Mouse (Mus musculus) midbrain, embryonic 11.5 days (tissue): ENCODE results near the gene Hrc. TPM values are rescaled to one million over a fixed set of nuclear protein-coding genes. Genes with fewer than 3 reads are reported as not detected.

Experiments
- ATAC-seq: fragments of 200-750 bp; cut with Nextera tagmentation; 2 replicates; pipeline ENCODE4 v1.8.0; 2017; ENCODE audit warnings: moderate TSS enrichment, moderate library complexity; ENCODE audit not compliant: low FRiP score
- DNase-seq: peaks from one replicate; pipeline ENCODE4 v3.0.0; 2015; ENCODE audit warnings: low spot score; ENCODE audit errors: missing footprints
- H3K27ac ChIP-seq: fragments of 300-500 bp; sonication (generic); 2 replicates; pipeline ENCODE4 v1.5.1; 2014; ENCODE audit warnings: low read depth, low read length
- H3K27me3 ChIP-seq: fragments of 300-500 bp; sonication (generic); 2 replicates; pipeline ENCODE4 v1.6.1; 2014; ENCODE audit warnings: mild to moderate bottlenecking, low read length, moderate library complexity, mixed read lengths; ENCODE audit not compliant: control insufficient read depth, insufficient read depth
- H3K36me3 ChIP-seq: fragments of 300-500 bp; sonication (generic); 2 replicates; pipeline ENCODE4 v1.6.1; 2014; ENCODE audit warnings: mild to moderate bottlenecking, low read length, moderate library complexity, mixed read lengths; ENCODE audit not compliant: control insufficient read depth, insufficient read depth
- H3K4me1 ChIP-seq: fragments of 300-500 bp; sonication (generic); 2 replicates; pipeline ENCODE4 v1.6.1; 2014; ENCODE audit warnings: low read length; ENCODE audit not compliant: control insufficient read depth, insufficient read depth
- H3K4me2 ChIP-seq: fragments of 300-500 bp; sonication (generic); 2 replicates; pipeline ENCODE4 v1.6.1; 2014; ENCODE audit warnings: mild to moderate bottlenecking, moderate library complexity
- H3K4me3 ChIP-seq: fragments of 300-500 bp; sonication (generic); 2 replicates; pipeline ENCODE4 v1.5.1; 2014; ENCODE audit warnings: low read depth, low read length
- H3K9ac ChIP-seq: fragments of 300-500 bp; sonication (generic); 2 replicates; pipeline ENCODE4 v1.6.1; 2014; ENCODE audit warnings: low read length
- H3K9me3 ChIP-seq: fragments of 300-500 bp; sonication (generic); 2 replicates; pipeline ENCODE4 v1.6.1; 2016; ENCODE audit warnings: low read length; ENCODE audit not compliant: control insufficient read depth
- WGBS: fragments of 180-500 bp; shearing (Covaris S2); extraction: QIAGEN DNeasy Blood & Tissue Kit; methylation state at CpG from one replicate; pipeline ENCODE4 v1.1.7; 2014; 5-methylcytosine and 5-hydroxymethylcytosine counted together
- polyA plus RNA-seq: library from polyadenylated mRNA; unstranded; fragments of >200 nt; fragmentation: Nextera tagmentation; extraction: Ambion mirVana; gene quantifications from 2 replicates; pipeline ENCODE4 v1.2.1, GENCODE M21; 2014

Gene Hrc
- polyA plus RNA-seq, 1 experiment from 2014 or later = 0.11 TPM

DNA sequence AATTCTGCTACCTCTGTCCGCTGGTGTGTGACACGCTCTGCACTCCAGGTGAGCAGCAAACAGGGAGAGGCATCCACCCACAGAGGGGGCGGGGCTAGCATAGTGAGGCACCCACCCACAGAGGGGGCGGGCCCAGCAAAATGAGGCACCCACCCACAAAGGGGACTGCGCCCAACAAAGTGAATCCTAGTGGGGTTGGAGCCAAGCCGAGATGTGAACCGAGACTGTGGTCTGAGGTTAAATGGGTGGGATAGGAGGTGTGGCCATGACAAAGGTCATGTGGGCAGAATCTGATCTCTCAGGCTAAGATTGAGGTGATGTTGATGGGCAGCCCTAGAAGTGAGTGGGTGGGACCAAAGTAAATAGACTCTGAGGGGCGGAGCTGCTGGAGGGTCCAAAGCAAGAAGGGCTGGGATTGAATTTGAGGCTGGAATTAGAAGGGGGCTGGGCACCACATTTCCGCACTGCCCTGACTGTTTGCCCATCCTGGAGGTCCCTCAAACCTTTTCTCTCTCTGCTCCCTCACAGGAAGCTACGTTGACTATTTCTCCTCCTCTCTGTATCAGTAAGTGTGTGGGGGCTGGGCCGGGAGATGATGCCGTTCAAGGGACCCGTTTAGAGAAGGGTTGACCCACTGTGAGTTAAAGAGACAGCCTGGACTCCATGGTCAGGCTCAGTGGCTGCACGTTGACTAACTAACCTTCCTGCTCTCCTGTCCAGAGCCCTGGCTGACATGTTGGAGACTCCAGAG lies 3.2 kb downstream of the Hrc start:
- peak; percentile 83 for DNase-seq
- WGBS = 3% methylated on average over 14 of the region's 14 CpGs
- Histone ChIP-seq H3K36me3 (no peaks in the 10 kb centered on the region), H3K4me2 (peak overlapping the region; percentile 85), H3K9me3 (no peaks in the 10 kb centered on the region), H3K4me3 (no peak overlapping the region), H3K27ac (no peak overlapping the region), H3K27me3 (peaks cover 4% of the 10 kb centered on the region), H3K9ac (peak overlapping the region; percentile 76), H3K4me1 (peaks cover 23% of the 10 kb centered on the region)
- ATAC-seq = no peak

DNA sequence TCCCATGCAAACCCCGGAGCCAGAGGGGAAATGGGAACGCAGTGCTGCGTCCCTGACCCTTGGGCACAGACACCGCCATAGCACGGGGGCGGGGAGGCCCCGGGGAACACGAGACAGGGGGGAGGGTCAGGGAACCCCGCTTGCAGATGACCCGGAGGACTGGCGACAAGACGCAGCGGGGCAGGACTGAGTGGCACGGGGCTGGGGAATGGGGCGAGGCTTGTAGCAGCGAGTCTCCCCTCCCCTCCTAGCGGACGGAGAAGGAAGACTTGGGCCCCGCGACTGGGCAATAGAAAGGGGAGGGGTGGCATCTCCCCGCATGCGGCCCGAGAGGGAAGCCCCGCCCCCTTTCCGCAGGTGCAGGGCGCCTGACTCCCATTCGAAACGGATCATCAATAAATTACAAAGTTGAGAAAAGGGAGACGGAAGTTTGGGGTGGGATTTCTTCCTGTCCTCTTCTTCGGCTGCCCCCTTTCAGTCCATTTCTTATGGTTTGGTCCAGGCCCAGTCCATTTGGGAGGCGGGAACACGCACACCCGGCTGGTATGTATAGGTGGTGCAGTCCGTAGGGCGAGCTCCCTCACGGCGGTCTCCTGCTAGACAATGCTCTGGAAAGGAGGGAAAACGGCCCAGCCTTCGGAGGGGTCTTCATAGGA lies 4.4 kb downstream of the Hrc start:
- H3K4me3 ChIP-seq = peak overlapping the region; percentile 45
- peak; percentile 86 for ATAC-seq
- under 1% methylated on average over 38 of the region's 39 CpGs for WGBS
- H3K9me3 ChIP-seq = no peaks in the 10 kb centered on the region
- peaks cover 4% of the 10 kb centered on the region for H3K27me3 ChIP-seq
- H3K27ac ChIP-seq = no peak overlapping the region
- H3K9ac ChIP-seq = peak overlapping the region; percentile 76
- peak overlapping the region; percentile 85 for H3K4me2 ChIP-seq
- peak; percentile 98 for DNase-seq
- peaks cover 23% of the 10 kb centered on the region for H3K4me1 ChIP-seq
- no peaks in the 10 kb centered on the region for H3K36me3 ChIP-seq

GRCm38 (mm10) chr7:45340066-45340442 lies 5.0 kb downstream of the Hrc start:
- Histone ChIP-seq H3K4me1 (peaks cover 19% of the 10 kb centered on the region), H3K9me3 (no peaks in the 10 kb centered on the region), H3K27ac (no peak overlapping the region), H3K4me2 (peak overlapping the region; percentile 85), H3K4me3 (peak overlapping the region; percentile 45), H3K9ac (peak overlapping the region; percentile 76), H3K36me3 (no peaks in the 10 kb centered on the region), H3K27me3 (peaks cover 4% of the 10 kb centered on the region)
- no peak for DNase-seq
- 1% methylated on average over 11 of the region's 11 CpGs for WGBS
- ATAC-seq = no peak

- no peak overlapping the region for H3K27ac ChIP-seq
- no peak overlapping the region for H3K9ac ChIP-seq
- no peaks in the 10 kb centered on the region for H3K36me3 ChIP-seq
- peaks cover 19% of the 10 kb centered on the region for H3K4me1 ChIP-seq
- H3K9me3 ChIP-seq = no peaks in the 10 kb centered on the region
- peak overlapping the region; percentile 45 for H3K4me3 ChIP-seq
- ATAC-seq (no peak), DNase-seq (peak; percentile 93)
- under 1% methylated on average over 11 of the region's 11 CpGs for WGBS
- H3K27me3 ChIP-seq = peaks cover 4% of the 10 kb centered on the region
- H3K4me2 ChIP-seq = peak overlapping the region; percentile 85
These were observed 5.6 kb downstream of the Hrc start for GRCm38 (mm10) chr7:45340669-45341068.

GRCm38 (mm10) chr7:45341303-45341702 lies 6.2 kb downstream of the Hrc start:
- no peaks in the 10 kb centered on the region for H3K36me3 ChIP-seq
- WGBS = 3% methylated on average over 8 of the region's 8 CpGs
- H3K4me3 ChIP-seq = no peak overlapping the region
- no peaks in the 10 kb centered on the region for H3K9me3 ChIP-seq
- peaks cover 19% of the 10 kb centered on the region for H3K4me1 ChIP-seq
- no peak overlapping the region for H3K27ac ChIP-seq
- H3K4me2 ChIP-seq = peak overlapping the region; percentile 85; the same call in 1 of the 2 replicates
- ATAC-seq = no peak
- DNase-seq = peak; percentile 97
- no peak overlapping the region for H3K9ac ChIP-seq
- peaks cover 4% of the 10 kb centered on the region for H3K27me3 ChIP-seq

DNA sequence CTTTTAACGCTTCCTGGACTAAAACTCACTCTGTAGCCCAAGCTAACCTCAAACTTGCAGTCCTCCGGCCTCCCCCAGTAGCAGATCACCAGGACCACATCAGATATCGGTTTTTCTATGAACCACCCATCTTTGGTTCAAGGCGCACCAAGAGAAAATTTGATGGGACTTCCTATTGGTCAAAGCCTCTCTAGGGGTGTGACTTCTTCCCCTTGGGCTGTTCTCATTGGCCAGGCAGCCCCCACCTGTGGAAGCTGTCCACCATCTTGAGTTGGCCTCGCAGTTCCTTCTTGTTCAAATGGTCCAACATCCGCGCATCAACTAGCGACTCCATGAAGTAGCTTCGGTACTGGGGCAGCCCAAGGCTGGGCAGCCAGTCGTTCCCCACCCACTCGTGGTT lies 7.0 kb downstream of the Hrc start:
- peaks cover 4% of the 10 kb centered on the region for H3K27me3 ChIP-seq
- ATAC-seq (no peak), DNase-seq (no peak)
- H3K36me3 ChIP-seq = no peaks in the 10 kb centered on the region; the same call in 1 of the 2 replicates
- no peak overlapping the region for H3K4me3 ChIP-seq
- H3K4me1 ChIP-seq = peaks cover 19% of the 10 kb centered on the region
- no peak overlapping the region for H3K9ac ChIP-seq
- no peak overlapping the region for H3K27ac ChIP-seq
- WGBS = 88% methylated on average over 11 of the region's 11 CpGs
- H3K4me2 ChIP-seq = no peak overlapping the region
- no peaks in the 10 kb centered on the region for H3K9me3 ChIP-seq

DNA sequence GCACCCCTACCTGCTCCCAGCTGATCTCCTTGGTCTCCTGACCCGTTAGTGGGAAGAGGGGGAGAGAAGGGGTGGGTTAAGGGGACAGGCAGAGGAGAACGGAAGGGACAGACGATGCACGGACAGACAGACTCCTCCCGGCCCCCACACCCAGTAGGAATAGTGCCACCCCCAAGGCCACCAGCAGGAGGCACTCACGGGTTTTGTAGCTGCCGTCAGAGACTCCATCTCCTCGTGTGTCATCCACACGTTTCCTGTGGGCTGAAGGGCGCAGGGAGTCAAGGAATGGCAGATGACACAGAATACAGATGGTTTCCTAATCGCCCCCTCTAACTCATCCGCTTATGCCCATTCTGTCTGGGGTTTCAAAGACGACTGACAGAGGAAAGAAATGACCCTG lies 8.5 kb downstream of the Hrc start:
- H3K4me2 ChIP-seq = no peak overlapping the region
- H3K4me3 ChIP-seq = no peak overlapping the region
- peaks cover 15% of the 10 kb centered on the region for H3K4me1 ChIP-seq
- peak; percentile 87 for DNase-seq
- H3K9me3 ChIP-seq = no peaks in the 10 kb centered on the region
- H3K9ac ChIP-seq = no peak overlapping the region
- no peak for ATAC-seq
- 26% methylated on average over 13 of the region's 13 CpGs for WGBS
- H3K36me3 ChIP-seq = no peaks in the 10 kb centered on the region; the same call in 1 of the 2 replicates
- no peak overlapping the region for H3K27ac ChIP-seq
- peaks cover 4% of the 10 kb centered on the region for H3K27me3 ChIP-seq

- DNase-seq = no peak
- no peak overlapping the region for H3K9ac ChIP-seq
- H3K4me1 ChIP-seq = no peaks in the 10 kb centered on the region
- no peak overlapping the region for H3K27ac ChIP-seq
- H3K36me3 ChIP-seq = no peaks in the 10 kb centered on the region; the same call in 1 of the 2 replicates
- no peaks in the 10 kb centered on the region for H3K27me3 ChIP-seq
- H3K4me3 ChIP-seq = no peak overlapping the region
- ATAC-seq = no peak
- no peaks in the 10 kb centered on the region for H3K9me3 ChIP-seq
- H3K4me2 ChIP-seq = no peak overlapping the region
- WGBS = 74% methylated on average over 13 of the region's 13 CpGs
These were observed 11.8 kb downstream of the Hrc start for GRCm38 (mm10) chr7:45346905-45347304.

DNA sequence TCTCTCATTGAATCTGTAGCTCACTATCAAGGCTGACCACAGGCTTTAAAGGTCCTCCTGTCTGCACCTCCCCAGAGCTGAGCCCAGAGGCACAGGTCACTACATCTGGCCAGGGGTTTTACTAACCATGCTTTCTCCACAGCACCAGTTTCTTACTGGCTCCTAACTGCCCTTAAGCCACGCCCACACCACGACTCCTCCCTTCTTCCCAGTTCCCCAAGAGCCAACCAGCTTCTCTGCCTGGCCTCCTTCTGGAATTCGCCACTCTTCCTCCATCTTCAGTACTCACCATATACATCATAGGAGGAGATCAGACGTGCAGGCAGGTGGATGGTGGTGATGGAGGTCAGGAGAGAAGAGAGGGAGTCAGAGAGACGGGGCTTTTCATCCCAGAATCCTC lies 18.0 kb downstream of the Hrc start:
- Histone ChIP-seq H3K4me1 (no peaks in the 10 kb centered on the region), H3K9ac (no peak overlapping the region), H3K4me3 (no peak overlapping the region), H3K9me3 (no peaks in the 10 kb centered on the region), H3K27me3 (no peaks in the 10 kb centered on the region), H3K36me3 (no peaks in the 10 kb centered on the region), H3K4me2 (no peak overlapping the region), H3K27ac (no peak overlapping the region)
- ATAC-seq = no peak
- whole genome bisulfite sequencing = 18% methylated on average over 5 of the region's 5 CpGs
- no peak for DNase-seq
